Mouse (Mus musculus): ENCODE measurements around the gene Apbb2. TPM values are rescaled to one million over a fixed set of nuclear protein-coding genes. Genes with fewer than 3 reads are reported as not detected.

Gene Apbb2
- total RNA-seq, 2 experiments from 2014 or later: 96.4 to 104 TPM

DNA sequence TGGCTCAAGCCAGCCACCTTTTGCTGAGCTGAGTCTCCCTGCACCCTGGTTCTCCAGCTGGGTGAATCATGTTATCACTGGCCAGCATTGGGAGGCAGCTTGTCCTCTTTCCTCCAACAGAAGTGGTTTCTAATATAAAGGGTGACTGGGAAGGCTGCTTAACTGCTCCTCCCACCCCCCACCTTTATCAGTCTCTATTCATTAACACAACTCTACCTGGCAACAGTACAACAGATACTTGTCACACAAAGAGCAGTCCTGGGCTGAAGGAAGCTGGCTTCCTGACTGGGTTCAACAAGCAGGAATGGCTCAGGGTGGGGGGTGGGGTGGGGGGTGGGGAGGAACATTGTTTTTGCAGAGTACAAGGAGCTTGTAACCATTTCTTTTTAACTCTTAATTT lies 64.7 kb downstream of the Apbb2 start:
- DNase-seq: no peak
- intact Hi-C loops (cut with DNase I): no loop called here

DNA sequence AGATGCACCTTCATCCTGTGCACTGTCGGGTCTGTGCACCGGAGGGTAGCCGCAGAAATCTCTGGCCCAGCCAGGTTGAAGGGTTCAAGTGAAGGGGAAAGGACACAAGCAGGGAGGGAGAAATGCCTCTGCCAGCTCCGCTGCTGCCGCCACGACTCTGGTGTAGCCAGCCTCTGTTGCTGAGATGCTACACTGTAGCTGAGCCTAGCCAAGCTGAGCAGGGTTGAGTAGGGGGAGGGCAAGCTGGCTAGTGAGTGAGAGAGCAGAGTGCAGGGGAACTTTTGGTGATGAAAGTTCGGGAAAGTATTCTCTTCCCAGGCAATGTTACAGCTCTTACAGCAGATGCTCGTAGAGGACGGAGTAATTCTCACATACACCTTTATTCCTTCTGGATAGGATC lies 66.3 kb downstream of the Apbb2 start:
- intact Hi-C loops (cut with DNase I): no loop called here
- peak; percentile 9 for DNase-seq

GRCm38 (mm10) chr5:66550292-66550691 lies 68.3 kb downstream of the Apbb2 start:
- intact Hi-C loops (cut with DNase I): no loop called here
- DNase-seq: no peak

- intact Hi-C loops (cut with DNase I): no loop called here
- DNase-seq: no peak
These were observed 68.9 kb downstream of the Apbb2 start for GRCm38 (mm10) chr5:66549691-66550090.

DNA sequence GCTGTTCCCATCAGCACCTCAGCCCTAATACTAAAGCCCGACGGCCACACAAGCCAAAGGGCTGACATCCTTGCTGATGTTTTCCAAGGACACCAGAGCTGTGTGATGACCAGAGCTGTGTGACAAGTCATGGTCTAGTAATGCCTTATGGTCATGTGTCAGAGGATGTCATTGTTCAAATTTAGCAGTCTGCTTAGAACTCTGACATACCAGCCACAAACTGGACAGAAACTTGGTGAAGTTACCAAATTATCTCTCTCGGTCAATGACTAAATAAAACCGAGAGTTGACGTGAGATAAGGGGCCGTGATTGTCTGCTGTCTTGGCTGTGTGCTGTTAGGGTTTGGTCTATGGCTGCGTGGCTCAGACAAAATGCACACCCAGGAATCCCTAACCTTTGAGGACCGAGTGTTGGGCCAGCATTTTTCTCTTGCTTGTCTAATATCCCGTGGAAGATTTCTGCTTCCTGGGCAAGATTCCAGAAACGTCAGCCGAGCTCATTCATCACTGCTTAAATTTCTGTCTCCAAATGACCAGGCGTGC lies 71.5 kb downstream of the Apbb2 start:
- peak; percentile 19 for DNase-seq
- intact Hi-C loops (cut with DNase I): no loop called here

DNA sequence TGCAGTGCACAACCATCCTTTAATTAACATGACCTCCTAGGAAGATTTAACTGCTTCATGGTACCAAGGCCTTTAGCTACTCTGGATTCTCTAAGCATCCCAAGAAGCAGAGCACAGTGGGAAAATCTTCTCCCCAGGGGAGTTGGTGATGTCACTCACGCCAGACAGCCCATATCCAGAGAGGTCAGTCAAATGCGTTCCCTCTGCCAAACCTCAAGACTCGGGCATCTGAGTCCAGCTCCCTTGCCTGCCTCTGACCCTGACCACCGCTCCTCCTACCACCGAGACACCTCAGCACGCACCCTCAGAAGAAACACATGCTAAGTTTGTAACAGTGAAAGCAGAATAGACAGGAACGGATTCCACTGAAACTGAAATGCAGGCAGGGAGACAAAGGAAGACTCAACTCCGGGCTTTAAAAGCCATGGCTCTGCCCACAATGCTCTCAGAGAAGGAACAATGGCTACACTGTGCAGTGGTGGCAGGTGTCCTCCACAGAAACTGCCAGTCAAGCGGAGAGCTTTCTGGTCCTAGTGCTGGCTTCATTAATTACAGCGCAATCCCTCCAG lies 72.9 kb downstream of the Apbb2 start:
- peak; percentile 19 for DNase-seq
- intact Hi-C loops (cut with DNase I): no loop called here

DNA sequence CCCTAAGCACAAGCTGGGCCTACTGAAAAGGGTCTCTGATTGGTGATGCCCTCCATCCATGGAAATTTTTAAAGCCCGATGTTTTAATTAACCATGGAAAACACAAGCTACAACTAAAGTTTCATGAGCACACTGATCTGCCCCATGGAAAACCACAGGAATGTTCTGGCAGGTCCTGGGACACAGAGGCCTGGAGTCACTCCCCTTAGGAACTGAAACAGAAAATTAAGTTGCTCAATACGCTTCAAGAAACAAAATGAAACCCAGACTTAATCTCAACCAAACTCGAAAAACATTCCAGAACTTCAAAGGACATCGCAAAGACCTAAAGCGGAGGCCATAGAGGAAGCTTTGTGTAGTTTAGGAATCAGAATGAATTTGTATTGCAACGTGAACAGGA lies 74.8 kb downstream of the Apbb2 start:
- DNase-seq: no peak
- intact Hi-C loops (cut with DNase I): no loop called here

GRCm38 (mm10) chr5:66543344-66543743 lies 75.2 kb downstream of the Apbb2 start:
- intact Hi-C loops (cut with DNase I): no loop called here

GRCm38 (mm10) chr5:66542521-66542920 lies 76.1 kb downstream of the Apbb2 start:
- DNase-seq: no peak
- intact Hi-C loops (cut with DNase I): no loop called here

More at GRCm38 (mm10) chr5:66543344-66543743, 75.2 kb downstream of the Apbb2 start:
- no peak for DNase-seq

- no peak for DNase-seq
- intact Hi-C loops (cut with DNase I): no loop called here
These were observed 77.2 kb downstream of the Apbb2 start for GRCm38 (mm10) chr5:66541385-66541784.

DNA sequence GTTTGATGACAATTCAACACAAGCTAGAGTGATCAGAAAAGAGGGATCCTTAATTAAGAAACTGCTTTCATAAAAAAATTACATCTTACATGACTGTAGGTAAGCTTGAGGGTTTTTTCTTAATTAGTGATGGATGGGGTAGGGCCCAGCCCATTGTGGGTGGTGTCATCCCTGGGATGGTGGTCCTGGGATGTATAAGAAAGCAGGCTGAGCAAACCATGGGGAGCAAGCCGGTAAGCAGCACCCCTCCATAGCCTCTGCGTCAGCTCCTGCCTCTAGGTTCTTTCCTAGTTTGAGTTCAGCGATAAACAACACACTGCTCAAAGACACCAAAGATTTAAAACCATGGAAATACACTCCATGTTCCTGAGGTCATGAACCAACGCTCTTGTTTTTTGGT lies 78.3 kb downstream of the Apbb2 start:
- DNase-seq: no peak
- intact Hi-C loops (cut with DNase I): no loop called here

- intact Hi-C loops (cut with DNase I): no loop called here
- DNase-seq: no peak
These were observed 80.8 kb downstream of the Apbb2 start for GRCm38 (mm10) chr5:66537811-66538210.

DNA sequence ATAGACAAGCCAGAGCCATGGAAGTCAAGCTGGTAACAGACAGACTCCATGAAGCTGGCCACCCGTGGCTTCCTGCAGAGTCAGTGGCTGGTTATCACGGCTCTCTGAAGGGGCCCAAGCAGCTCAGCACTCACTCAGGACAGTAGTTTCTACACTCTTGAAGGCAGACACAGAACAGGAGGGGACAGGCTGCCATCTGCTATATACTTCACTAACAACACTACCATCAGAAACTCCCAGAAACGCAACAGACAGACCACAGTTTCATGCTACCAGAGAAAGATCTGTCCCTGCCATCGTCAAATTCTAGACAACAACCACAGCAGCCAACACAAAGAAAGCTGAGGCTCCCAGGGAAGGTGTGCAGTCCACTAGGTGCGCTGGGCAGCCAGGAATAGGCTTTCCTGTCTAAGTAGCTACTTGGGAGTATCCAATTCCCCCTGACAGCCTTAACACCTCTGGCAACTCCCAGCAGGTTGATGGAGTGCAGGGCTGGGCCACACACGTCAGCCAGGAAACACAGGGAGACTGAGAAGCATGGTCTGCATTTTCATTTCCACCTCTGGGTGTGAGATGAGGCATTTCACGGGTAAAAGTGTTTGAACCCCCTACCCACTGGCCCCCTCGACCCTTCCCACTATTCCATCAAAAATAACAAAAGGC lies 81.8 kb downstream of the Apbb2 start:
- DNase-seq: no peak
- intact Hi-C loops (cut with DNase I): no loop called here

GRCm38 (mm10) chr5:66535566-66536236 lies 82.9 kb downstream of the Apbb2 start:
- no peak for DNase-seq
- intact Hi-C loops (cut with DNase I): no loop called here

DNA sequence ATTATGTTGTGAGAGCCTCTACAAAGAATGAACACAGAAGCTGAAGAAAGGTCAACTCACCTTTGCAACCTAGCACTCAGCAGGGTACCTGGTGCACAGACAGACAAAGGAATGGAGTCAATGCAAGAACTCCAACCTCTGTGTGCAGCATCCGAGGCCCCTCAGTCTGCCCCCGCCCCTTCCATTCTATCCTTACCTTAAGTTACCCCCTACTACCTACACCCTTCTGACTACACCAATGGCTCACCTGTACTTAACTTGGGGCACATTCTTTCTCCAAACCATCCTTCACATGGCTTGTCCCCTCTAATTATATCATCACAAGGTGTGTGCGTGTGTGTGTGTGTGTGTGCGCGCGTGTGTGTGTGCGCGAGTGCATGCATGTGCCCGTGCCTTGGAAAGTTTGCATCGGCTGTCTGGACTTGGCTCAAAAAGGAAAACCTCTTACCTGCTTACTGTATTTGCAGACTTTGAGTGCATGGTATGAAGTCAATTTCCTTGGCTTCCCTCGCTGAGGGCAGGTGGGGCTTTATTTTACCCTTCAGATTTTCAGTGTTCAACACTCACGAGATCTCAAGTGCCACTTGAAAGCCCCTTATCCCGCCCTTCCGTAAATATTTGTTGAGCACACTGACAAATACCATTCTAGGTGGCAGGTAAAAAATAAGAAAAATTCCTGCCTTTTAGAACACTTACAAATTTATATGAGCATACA lies 84.7 kb downstream of the Apbb2 start:
- no peak for DNase-seq
- intact Hi-C loops (cut with DNase I): no loop called here

GRCm38 (mm10) chr5:66532827-66533226 lies 85.8 kb downstream of the Apbb2 start:
- intact Hi-C loops (cut with DNase I): no loop called here
- DNase-seq: peak; percentile 23

- intact Hi-C loops (cut with DNase I): no loop called here
- no peak for DNase-seq
These were observed 88.2 kb downstream of the Apbb2 start for GRCm38 (mm10) chr5:66530361-66530760.

GRCm38 (mm10) chr5:66529631-66530030 lies 89.0 kb downstream of the Apbb2 start:
- intact Hi-C loops (cut with DNase I): no loop called here
- DNase-seq: no peak

- DNase-seq: no peak
- intact Hi-C loops (cut with DNase I): no loop called here
These were observed 90.0 kb downstream of the Apbb2 start for GRCm38 (mm10) chr5:66528567-66528966.

DNA sequence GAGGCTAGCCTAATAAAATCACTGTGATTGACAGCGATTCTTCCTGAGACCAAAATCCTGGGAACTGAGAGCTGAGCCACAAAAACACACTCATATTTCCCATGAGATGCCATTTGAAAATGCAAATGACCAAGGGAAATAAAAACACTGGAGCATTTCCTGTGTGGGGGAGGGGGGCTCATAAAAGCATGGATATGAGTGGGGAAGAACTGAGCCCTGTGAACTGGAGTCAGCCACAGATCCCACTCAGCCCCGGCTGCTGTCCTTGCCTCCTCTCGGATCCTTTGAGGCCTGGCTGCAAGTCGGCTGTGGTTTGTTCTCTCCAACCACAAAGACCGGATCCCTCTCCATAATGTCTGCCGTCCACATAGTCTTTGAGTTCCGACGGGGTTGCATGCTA lies 91.5 kb downstream of the Apbb2 start:
- intact Hi-C loops (cut with DNase I): no loop called here
- DNase-seq: no peak

GRCm38 (mm10) chr5:66525002-66525401 lies 93.6 kb downstream of the Apbb2 start:
- DNase-seq: no peak
- intact Hi-C loops (cut with DNase I): no loop called here
